Mouse (Mus musculus): Measurements from ENCODE around the gene Tfcp2. TPM values are rescaled to one million over a fixed set of nuclear protein-coding genes. Genes with fewer than 3 reads are reported as not detected.

Tfcp2 gene
- polyA plus RNA-seq, 1 experiment from 2014 or later = 50.3 TPM

GRCm38 (mm10) chr15:100456356-100456991, 95.3 kb downstream of the Tfcp2 start:
- no peak for ATAC-seq (ENCODE audit: low FRiP score, low read depth)
- Histone ChIP-seq H3K36me3 (no peaks in the 10 kb centered on the region), H3K4me3 (no peak overlapping the region), H3K4me2 (replicated peaks) (no peak overlapping the region), H3K27me3 (peaks cover 27% of the 10 kb centered on the region), H3K9ac (replicated peaks) (no peak overlapping the region), H3K9me3 (no peaks in the 10 kb centered on the region), H3K4me1 (no peaks in the 10 kb centered on the region), H3K27ac (replicated peaks) (no peak overlapping the region)
- 65% methylated on average over 7 of the region's 7 CpGs for WGBS

GRCm38 (mm10) chr15:100452486-100452885, 99.3 kb downstream of the Tfcp2 start:
- Histone ChIP-seq H3K36me3 (no peaks in the 10 kb centered on the region), H3K4me2 (replicated peaks) (no peak overlapping the region), H3K27ac (replicated peaks) (no peak overlapping the region), H3K9me3 (no peaks in the 10 kb centered on the region), H3K9ac (replicated peaks) (no peak overlapping the region), H3K27me3 (no peaks in the 10 kb centered on the region), H3K4me1 (no peaks in the 10 kb centered on the region), H3K4me3 (no peak overlapping the region)
- WGBS = 88% methylated on average over 11 of the region's 11 CpGs
- no peak for ATAC-seq (ENCODE audit: low FRiP score, low read depth)

- no peak for ATAC-seq (ENCODE audit: low FRiP score, low read depth)
- Histone ChIP-seq H3K9ac (replicated peaks) (no peak overlapping the region), H3K4me3 (no peak overlapping the region), H3K27me3 (no peaks in the 10 kb centered on the region), H3K36me3 (no peaks in the 10 kb centered on the region), H3K4me1 (no peaks in the 10 kb centered on the region), H3K9me3 (no peaks in the 10 kb centered on the region), H3K4me2 (replicated peaks) (no peak overlapping the region), H3K27ac (replicated peaks) (no peak overlapping the region)
- WGBS = 82% methylated on average over 16 of the region's 16 CpGs
These were observed 100.6 kb downstream of the Tfcp2 start for GRCm38 (mm10) chr15:100451245-100451644.

GRCm38 (mm10) chr15:100449495-100449894, 102.3 kb downstream of the Tfcp2 start:
- 94% methylated on average over 3 of the region's 3 CpGs for WGBS
- Histone ChIP-seq H3K9ac (replicated peaks) (no peak overlapping the region), H3K27ac (replicated peaks) (no peak overlapping the region), H3K9me3 (no peaks in the 10 kb centered on the region), H3K4me3 (no peak overlapping the region), H3K36me3 (no peaks in the 10 kb centered on the region), H3K27me3 (no peaks in the 10 kb centered on the region), H3K4me2 (replicated peaks) (no peak overlapping the region), H3K4me1 (no peaks in the 10 kb centered on the region)
- ATAC-seq (ENCODE audit: low FRiP score, low read depth) = no peak

GRCm38 (mm10) chr15:100448572-100448971, 103.2 kb downstream of the Tfcp2 start:
- no peak overlapping the region for H3K4me2 ChIP-seq (replicated peaks)
- WGBS = 69% methylated on average over 4 of the region's 4 CpGs

More at GRCm38 (mm10) chr15:100448572-100448971, 103.2 kb downstream of the Tfcp2 start:
- Histone ChIP-seq H3K9me3 (no peaks in the 10 kb centered on the region), H3K27me3 (no peaks in the 10 kb centered on the region), H3K36me3 (no peaks in the 10 kb centered on the region), H3K9ac (replicated peaks) (no peak overlapping the region), H3K27ac (replicated peaks) (no peak overlapping the region), H3K4me1 (peaks cover 7% of the 10 kb centered on the region; the same call in 1 of the 2 replicates), H3K4me3 (no peak overlapping the region)
- ATAC-seq (ENCODE audit: low FRiP score, low read depth) = no peak

Other genes with a start within 250 kb of the Tfcp2 start
- 4.5 and 4.7 TPM in 2 replicates for gene Mettl7a1, start 247.9 kb downstream of the Tfcp2 start, polyA plus RNA-seq (2016; fragmentation: Nextera tagmentation; extraction: Ambion mirVana)
- gene Mettl7a3, start 217.1 kb downstream of the Tfcp2 start, polyA plus RNA-seq (2016; fragmentation: Nextera tagmentation; extraction: Ambion mirVana) = not detected in 2 replicates
- not detected in 2 replicates for gene Methig1, start 198.9 kb downstream of the Tfcp2 start, polyA plus RNA-seq (2016; fragmentation: Nextera tagmentation; extraction: Ambion mirVana)
- not detected in 2 replicates for gene Mettl7a2, start 198.8 kb downstream of the Tfcp2 start, polyA plus RNA-seq (2016; fragmentation: Nextera tagmentation; extraction: Ambion mirVana)
- gene Higd1c, start 187.5 kb downstream of the Tfcp2 start, polyA plus RNA-seq (2016; fragmentation: Nextera tagmentation; extraction: Ambion mirVana) = not detected in 2 replicates
- 0.11 and 0.14 TPM in 2 replicates for gene Gm5475, start 129.9 kb downstream of the Tfcp2 start, polyA plus RNA-seq (2016; fragmentation: Nextera tagmentation; extraction: Ambion mirVana)
- 22.6 and 22.8 TPM in 2 replicates for gene Slc11a2, start 126.9 kb downstream of the Tfcp2 start, polyA plus RNA-seq (2016; fragmentation: Nextera tagmentation; extraction: Ambion mirVana)
- gene Letmd1, start 83.0 kb downstream of the Tfcp2 start, polyA plus RNA-seq (2016; fragmentation: Nextera tagmentation; extraction: Ambion mirVana) = 42.2 and 46.2 TPM in 2 replicates
- 37.1 and 41.9 TPM in 2 replicates for gene Csrnp2, start 56.5 kb downstream of the Tfcp2 start, polyA plus RNA-seq (2016; fragmentation: Nextera tagmentation; extraction: Ambion mirVana)
- 32.4 and 34.4 TPM in 2 replicates for gene Pou6f1, start 48.0 kb upstream of the Tfcp2 start, polyA plus RNA-seq (2016; fragmentation: Nextera tagmentation; extraction: Ambion mirVana)
- 187 and 192 TPM in 2 replicates for gene Dazap2, start 63.3 kb upstream of the Tfcp2 start, polyA plus RNA-seq (2016; fragmentation: Nextera tagmentation; extraction: Ambion mirVana)
- gene Smagp, start 84.9 kb upstream of the Tfcp2 start, polyA plus RNA-seq (2016; fragmentation: Nextera tagmentation; extraction: Ambion mirVana) = 4.1 and 5.5 TPM in 2 replicates
- gene Bin2, start 117.5 kb upstream of the Tfcp2 start, polyA plus RNA-seq (2016; fragmentation: Nextera tagmentation; extraction: Ambion mirVana) = 2.0 and 3.4 TPM in 2 replicates
- 0.97 and 1.4 TPM in 2 replicates for gene Cela1, start 135.9 kb upstream of the Tfcp2 start, polyA plus RNA-seq (2016; fragmentation: Nextera tagmentation; extraction: Ambion mirVana)
- gene Galnt6, start 177.4 kb upstream of the Tfcp2 start, polyA plus RNA-seq (2016; fragmentation: Nextera tagmentation; extraction: Ambion mirVana) = 0.08 and 0.18 TPM in 2 replicates
- 13.1 and 16.0 TPM in 2 replicates for gene Slc4a8, start 209.7 kb upstream of the Tfcp2 start, polyA plus RNA-seq (2016; fragmentation: Nextera tagmentation; extraction: Ambion mirVana)

Data from midbrain, embryonic 12.5 days (tissue).